Mouse (Mus musculus) cerebellum, postnatal 10 days (tissue): ENCODE results near the gene Serpinb6b.
"Not testable (repeated sequence)": the region's sequence is repeated elsewhere in the genome, so short reads cannot be mapped to it uniquely, and the experiment has no call there.

Experiments
- DNase-seq, 2 experiments: peaks; one replicate each; pipeline ENCODE4 v3.0.0; 2021; ENCODE audit warnings: mixed read lengths in 2 of 2

Serpinb6b gene

DNA sequence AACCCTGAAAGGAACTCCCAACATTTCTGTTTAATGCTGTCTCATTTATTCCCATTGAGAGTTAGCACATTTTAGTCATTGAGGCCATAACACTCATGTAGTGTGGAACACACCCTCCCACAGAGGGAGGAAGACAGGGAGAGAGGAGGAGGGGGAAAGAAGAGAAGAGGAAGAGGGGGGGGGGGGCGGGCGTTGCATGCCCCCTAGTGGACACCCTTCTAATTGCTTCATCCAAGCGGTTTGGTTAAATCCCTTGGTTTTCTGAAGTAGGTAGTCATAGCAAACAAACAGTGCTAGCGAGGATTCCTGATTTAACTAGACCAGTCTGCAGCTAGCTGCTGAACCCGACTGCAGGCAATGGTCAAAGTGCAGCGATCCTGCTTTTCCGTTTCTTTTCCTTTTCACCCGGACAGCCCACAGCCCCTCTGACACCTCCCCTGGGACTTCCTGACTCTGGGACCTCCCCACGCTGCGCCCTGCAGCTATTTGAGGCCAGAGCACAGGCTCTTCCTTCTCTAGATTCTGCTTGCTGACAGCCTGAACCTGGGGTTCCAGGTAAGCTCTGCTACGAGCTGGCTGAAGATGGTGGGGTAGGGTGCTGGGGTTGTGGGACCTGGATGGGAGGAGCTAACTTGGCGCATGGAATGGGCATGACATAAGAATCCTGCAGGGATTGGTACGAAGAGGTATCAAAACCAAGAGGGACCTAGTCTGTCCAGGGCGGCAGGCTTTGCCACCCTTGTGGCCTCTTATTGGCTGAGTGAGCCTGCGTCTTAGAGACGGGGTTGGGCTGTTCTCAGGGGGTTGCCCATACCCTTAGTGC is at the start of gene Serpinb6b:
TSS of gene Serpinb6b (plus strand) at position 221 of the 823 bp plus-strand sequence.
- DNase-seq, result peak; percentile 10 to 32

DNA sequence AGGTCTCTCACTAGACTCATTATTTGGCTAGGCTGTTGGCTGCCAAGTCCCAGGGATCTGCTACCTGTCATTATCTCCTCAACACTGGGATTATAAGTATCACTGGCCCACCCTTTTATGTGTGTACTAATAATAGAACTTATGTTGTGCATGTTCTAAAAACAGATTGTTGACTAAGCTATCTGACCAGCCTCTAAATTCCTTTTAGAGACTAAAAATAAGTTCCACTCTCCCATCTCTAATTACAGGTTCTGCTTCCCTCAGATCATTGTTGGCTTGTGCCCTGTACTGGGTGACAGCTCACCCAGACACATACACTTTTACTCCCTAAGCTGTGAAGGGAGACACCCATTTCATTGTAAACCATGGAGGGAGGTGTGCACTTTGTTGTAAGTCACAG is 42.4 kb upstream of the Serpinb6b start:
- no peak for DNase-seq

- no peak for DNase-seq
Observed at GRCm38 (mm10) chr13:32924578-32925360, 40.2 kb upstream of the Serpinb6b start.

DNA sequence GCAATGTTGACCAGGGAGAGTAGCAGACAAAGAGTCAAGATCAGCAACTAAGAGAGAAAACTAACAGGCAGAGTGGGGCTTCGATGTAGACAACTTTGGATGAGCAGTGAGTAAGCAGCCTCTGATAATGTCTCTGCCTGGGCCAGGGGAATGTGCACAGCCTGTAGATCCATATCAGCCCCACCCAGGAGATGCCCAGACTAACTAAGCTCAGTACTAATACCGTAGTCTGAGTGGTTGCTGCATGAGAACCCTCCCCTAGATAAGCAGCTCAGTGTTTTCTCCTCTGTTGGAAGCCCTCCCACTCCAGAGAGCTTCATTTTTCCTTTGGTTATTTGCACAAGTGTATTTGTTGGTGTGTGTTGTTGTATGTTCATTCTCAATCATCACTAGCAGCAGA is 38.3 kb upstream of the Serpinb6b start:
- DNase-seq, result no peak

- DNase-seq, result no peak
Observed at GRCm38 (mm10) chr13:32927241-32927640, 37.8 kb upstream of the Serpinb6b start.

- no peak for DNase-seq
Observed at GRCm38 (mm10) chr13:32929107-32929750, 35.8 kb upstream of the Serpinb6b start.

DNA sequence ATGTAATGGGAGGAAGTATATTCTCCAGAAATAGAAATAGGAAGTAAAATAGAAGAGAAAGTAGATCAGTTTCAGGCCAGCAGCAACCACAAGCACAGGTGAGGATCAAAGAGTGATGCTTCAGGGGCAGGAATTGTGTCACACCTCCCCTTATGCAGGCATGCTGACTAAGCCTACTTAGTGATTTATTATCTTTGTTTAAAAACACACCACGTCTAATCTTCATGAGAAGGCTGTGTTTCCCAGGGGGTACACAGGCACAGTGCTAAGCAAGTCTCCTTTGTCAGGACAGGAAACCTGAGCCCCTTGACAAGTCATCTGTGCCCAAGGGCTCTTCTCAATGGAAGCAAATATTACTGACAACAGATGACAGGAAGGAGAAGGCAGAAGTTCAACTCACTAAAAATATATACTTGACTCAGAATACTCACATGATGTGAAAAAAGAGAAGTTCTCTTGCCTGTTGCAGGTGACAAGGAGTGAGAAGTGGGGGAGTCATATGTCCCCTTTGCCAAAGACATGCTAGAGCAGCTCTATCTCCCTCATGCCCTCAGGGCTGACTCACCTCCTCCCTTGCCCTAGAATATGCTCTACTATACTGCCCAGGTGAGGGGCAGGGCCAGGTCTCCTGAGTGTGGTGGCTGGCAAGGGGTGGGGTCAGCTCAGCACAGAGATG is 30.2 kb upstream of the Serpinb6b start:
- no peak for DNase-seq

DNA sequence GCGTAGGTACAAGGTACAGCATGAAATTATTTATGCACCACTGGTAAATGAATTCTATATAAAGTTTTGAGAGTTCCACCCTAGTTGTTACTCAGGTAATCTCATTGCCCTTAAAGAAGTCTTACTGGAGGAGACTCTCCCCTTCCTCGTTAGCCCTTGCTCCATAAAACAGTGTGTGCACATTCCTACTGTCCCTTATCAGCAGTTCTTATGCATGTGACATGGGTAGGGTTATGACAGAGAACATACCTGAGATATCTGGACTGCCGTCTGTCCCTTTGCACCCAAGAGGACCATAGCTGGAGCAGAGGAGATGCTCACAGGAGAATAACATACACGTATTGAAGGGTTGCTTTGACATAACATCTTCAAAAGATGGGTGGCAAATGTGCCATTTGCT is 26.7 kb upstream of the Serpinb6b start:
- DNase-seq, result not testable (repeated sequence)

DNA sequence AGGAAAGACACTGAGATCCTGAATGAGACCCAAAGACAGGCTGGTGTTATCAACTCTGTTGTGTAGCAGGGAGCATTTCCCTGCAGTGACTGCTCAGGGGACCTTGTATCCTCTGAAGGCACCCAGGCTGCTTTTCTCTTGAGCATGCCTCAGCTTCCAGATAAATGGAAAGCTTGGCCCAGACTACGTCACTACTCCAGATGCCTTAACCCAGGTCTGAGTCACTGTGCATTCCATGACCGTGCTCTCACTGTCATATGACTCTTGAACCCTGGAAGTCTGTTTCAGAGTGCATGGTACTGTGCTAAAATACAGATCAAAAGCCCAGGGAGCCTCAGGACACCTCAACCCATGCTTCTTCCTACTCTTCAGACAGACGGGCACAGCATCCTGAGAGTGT is 25.8 kb upstream of the Serpinb6b start:
- not testable (repeated sequence) for DNase-seq

GRCm38 (mm10) chr13:32956537-32956936 is 8.5 kb upstream of the Serpinb6b start:
- DNase-seq, result no peak

GRCm38 (mm10) chr13:32957917-32958316 is 7.1 kb upstream of the Serpinb6b start:
- no peak for DNase-seq

GRCm38 (mm10) chr13:32958521-32958920 is 6.5 kb upstream of the Serpinb6b start:
- not testable (repeated sequence) for DNase-seq

- DNase-seq, result no peak
Observed at GRCm38 (mm10) chr13:32963990-32964753, 837 bp upstream of the Serpinb6b start.

- DNase-seq, result no peak
Observed at GRCm38 (mm10) chr13:32966116-32966515, 1.1 kb downstream of the Serpinb6b start.

DNA sequence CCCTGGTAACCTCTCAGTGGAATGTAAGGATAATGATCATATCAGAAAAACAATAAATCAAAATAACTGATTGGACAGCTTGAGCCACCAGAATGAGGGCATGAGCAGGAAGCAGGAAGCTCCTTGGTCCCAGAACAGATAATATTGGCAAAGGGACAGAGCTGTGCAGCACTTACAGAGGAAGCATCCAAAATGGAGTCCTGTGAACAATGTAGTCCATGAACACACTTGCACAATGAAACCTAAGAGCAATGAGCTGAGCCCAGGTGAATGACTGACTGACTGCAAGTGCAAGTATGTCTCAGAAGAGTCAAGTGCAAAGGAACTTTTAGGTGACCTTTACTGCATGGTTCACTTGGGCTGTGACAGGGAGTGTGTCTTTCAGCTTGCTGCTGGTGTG is 2.2 kb downstream of the Serpinb6b start:
- no peak for DNase-seq

DNA sequence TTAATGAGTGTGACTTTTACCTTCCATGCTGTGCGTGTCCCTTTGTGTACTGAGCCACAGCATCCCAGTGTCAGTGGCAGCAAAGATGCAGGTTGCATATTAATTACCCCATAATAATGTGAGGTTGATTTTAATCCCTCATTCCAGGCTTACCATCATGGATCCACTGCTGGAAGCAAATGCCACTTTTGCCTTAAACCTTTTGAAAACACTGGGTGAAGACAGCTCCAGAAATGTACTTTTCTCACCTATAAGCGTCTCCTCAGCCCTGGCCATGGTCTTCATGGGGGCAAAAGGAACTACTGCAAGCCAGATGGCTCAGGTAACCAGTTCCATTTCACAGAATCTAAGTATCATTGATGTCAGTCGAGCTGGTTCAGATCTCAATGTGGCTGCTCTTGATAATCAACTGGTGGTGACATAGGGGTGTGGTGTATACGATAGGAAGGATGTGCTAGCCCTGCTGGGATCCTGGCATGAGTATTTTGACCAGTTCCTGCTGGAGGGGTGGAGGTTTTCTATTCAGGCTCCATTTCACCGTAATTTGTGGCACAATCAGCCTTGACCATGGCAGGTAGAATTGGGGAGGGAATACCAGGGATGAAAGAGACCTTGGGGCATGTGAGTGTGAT is 3.5 kb downstream of the Serpinb6b start:
- no peak for DNase-seq

DNA sequence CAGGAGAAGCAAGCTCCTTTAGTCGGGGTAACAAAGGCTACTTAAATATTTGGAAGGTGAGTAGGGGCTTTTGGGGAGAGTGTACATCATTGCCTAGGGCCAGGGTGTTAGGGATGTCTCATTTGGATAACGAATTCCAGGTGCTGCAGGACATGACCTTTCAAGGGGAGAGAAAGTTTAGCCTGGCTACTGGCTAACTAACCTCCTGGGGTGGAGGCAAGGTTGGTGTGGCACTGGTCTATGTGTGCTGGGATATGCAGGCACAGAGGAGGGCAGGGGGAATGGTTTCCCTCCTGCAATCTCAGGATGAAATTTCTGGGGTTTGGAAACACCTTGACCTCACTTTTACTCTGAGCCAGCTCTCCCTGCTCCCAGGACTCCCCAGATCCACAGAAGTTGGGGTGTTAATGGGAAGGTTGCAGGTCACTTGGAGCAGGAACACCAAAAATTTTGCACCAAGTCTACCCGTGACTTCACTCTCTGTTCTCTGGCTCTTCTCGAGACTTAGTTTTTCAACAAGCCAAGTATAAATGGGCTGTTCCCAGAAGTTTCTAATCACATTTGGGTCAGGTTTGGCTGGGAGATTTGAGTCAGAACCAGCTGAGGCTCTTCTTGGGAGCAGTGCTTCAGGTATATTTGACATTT is 4.1 kb downstream of the Serpinb6b start:
- no peak for DNase-seq

DNA sequence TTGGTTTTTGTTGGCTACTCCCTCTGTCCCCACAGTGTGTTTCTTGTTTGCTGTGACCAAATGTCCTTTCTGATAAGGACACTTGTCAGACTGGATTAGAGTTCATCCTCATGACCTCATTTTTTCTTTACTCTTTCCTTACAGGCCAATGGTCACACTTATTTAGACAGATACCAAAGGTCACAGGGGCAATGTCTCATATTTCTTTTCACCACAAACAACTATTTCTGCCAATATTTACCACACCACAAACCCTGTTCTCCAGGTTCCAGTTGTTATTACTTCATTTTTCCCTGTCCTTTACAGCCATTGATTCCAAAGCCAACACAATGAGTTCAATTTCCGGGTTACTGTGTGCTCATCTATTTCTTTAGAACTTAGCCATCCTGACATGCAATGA is 4.6 kb downstream of the Serpinb6b start:
- DNase-seq, result no peak

- no peak for DNase-seq
Observed at GRCm38 (mm10) chr13:32970776-32971175, 5.8 kb downstream of the Serpinb6b start.

DNA sequence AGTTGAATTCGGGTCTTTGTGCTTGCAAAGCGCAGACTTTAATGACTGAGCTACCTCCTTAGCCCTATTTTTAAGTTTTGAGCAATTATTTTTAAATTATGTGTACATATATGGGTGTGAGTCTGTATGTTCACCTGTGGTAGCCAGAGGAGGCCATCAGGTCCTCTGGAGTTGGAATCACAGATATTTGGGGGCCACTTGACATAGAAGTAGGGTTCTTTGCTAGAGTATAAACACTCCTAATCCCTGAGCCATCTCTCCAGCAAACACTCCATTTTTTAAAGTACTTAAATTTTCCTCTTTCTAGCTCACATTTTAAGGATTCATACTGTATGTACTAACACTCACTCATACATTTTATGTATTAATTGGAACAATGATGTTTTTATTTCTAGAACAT is 9.3 kb downstream of the Serpinb6b start:
- DNase-seq, result no peak

DNA sequence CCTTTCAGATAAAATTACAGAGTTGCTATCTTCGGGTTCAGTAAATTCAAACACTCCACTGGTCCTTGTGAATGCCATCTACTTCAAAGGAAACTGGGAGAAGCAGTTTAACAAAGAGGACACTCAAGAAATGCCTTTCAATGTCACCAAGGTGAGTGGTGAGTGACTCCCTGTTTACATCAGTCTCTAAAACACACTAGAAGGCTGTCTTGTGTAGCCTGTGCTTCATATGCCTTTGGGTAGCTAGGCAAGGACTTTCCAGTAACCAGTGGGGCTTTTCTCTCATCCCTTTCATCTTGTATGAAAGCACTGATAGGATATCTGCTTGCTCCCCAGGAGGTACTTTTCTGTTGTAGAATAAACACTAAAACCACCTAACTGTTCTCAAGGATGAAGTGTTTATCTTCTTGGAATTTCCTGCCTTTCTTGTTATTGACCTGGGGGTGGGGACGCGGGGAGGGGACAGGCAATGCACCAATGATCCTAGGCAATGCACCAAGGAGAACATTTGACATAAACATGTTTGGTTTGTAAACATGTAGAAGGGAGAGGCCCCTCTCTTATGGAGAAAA is 10.0 kb downstream of the Serpinb6b start:
- no peak for DNase-seq
